Mouse (Mus musculus) embryonic facial prominence, embryonic 15.5 days (tissue): Measurements from ENCODE around the gene Trip10. TPM values are rescaled to one million over a fixed set of nuclear protein-coding genes. Genes with fewer than 3 reads are reported as not detected.

ENCODE experiments used
- ATAC-seq: fragments of 200-750 bp; cut with Nextera tagmentation; 2 replicates; pipeline ENCODE4 v1.8.0; 2017; ENCODE audit warnings: low read depth, moderate TSS enrichment; ENCODE audit not compliant: insufficient number of reproducible peaks, low FRiP score, low TSS enrichment
- H3K27ac ChIP-seq: fragments of 300-500 bp; sonication (generic); replicated peaks from 2 replicates; pipeline ENCODE4 v1.5.1; 2015; ENCODE audit warnings: mild to moderate bottlenecking, inconsistent platforms
- H3K27me3 ChIP-seq: fragments of 300-500 bp; sonication (generic); 2 replicates; pipeline ENCODE4 v1.6.1; 2015; ENCODE audit warnings: inconsistent platforms
- H3K36me3 ChIP-seq: fragments of 300-500 bp; sonication (generic); 2 replicates; pipeline ENCODE4 v1.6.1; 2015; ENCODE audit warnings: mild to moderate bottlenecking, inconsistent platforms
- H3K4me1 ChIP-seq: fragments of 300-500 bp; sonication (generic); 2 replicates; pipeline ENCODE4 v1.6.1; 2015; ENCODE audit warnings: inconsistent platforms
- H3K4me2 ChIP-seq: fragments of 300-500 bp; sonication (generic); replicated peaks from 2 replicates; pipeline ENCODE4 v1.6.1; 2015; ENCODE audit warnings: mild to moderate bottlenecking, inconsistent platforms
- H3K4me3 ChIP-seq: fragments of 300-500 bp; sonication (generic); replicated peaks from 2 replicates; pipeline ENCODE4 v1.5.1; 2015; ENCODE audit warnings: mild to moderate bottlenecking, inconsistent platforms
- H3K9ac ChIP-seq: fragments of 300-500 bp; sonication (generic); 2 replicates; pipeline ENCODE4 v1.6.1; 2015; ENCODE audit warnings: inconsistent platforms
- H3K9me3 ChIP-seq: fragments of 300-500 bp; sonication (generic); replicated peaks from 2 replicates; pipeline ENCODE4 v1.6.1; 2016; ENCODE audit warnings: inconsistent platforms
- WGBS: fragments of 180-500 bp; shearing (Covaris S2); methylation state at CpG from one replicate; pipeline ENCODE4 v1.1.7; 2015; 5-methylcytosine and 5-hydroxymethylcytosine counted together
- polyA plus RNA-seq: library from polyadenylated mRNA; unstranded; fragments of >200 nt; fragmentation: Nextera tagmentation; extraction: Ambion mirVana; gene quantifications from 2 replicates; pipeline ENCODE4 v1.2.1, GENCODE M21; 2015

The Trip10 gene
- polyA plus RNA-seq, 1 experiment from 2014 or later: 36.8 TPM

GRCm38 (mm10) chr17:57255354-57255753 is 6.1 kb downstream of the Trip10 start:
- H3K4me3 ChIP-seq: no peak overlapping the region
- H3K27me3 ChIP-seq: no peaks in the 10 kb centered on the region
- WGBS: 87% methylated on average over 14 of the region's 14 CpGs
- H3K9me3 ChIP-seq: no peaks in the 10 kb centered on the region
- peaks cover 5% of the 10 kb centered on the region for H3K4me1 ChIP-seq
- H3K27ac ChIP-seq: no peak overlapping the region
- peaks cover 66% of the 10 kb centered on the region for H3K36me3 ChIP-seq
- no peak overlapping the region for H3K4me2 ChIP-seq
- no peak for ATAC-seq
- H3K9ac ChIP-seq: no peak overlapping the region

DNA sequence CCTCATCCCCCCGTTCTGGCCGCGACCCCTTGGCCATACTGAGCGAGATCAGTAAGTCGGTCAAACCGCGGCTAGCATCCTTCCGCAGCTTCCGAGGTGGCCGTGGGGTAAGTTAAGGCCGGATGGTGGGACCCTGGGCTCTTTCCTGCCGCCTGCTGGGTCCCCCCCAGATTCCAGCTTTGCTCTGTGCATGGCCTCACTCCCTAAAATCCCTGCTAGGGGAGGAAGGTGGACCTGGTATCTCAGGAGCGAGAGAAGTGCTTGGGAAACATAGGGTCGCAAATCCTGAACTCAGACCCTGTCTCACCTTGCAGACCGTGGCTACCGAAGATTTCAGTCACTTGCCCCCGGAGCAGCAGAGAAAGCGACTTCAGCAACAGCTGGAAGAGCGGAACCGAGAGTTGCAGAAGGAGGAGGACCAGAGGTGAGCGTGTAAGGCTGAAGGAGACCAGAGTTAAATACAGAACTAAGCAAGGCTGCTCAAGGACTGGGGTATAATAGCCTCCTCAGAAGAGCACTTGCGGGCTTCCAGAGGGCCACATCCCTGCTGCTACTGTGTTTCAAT is 7.7 kb downstream of the Trip10 start:
- H3K9me3 ChIP-seq: no peaks in the 10 kb centered on the region
- no peaks in the 10 kb centered on the region for H3K27me3 ChIP-seq
- peaks cover 81% of the 10 kb centered on the region for H3K36me3 ChIP-seq
- H3K4me2 ChIP-seq: no peak overlapping the region
- WGBS: 95% methylated on average over 22 of the region's 22 CpGs
- no peak overlapping the region for H3K27ac ChIP-seq
- no peaks in the 10 kb centered on the region for H3K4me1 ChIP-seq
- no peak overlapping the region for H3K4me3 ChIP-seq
- H3K9ac ChIP-seq: no peak overlapping the region
- no peak for ATAC-seq

- Histone ChIP-seq H3K27ac (no peak overlapping the region), H3K27me3 (no peaks in the 10 kb centered on the region), H3K4me1 (no peaks in the 10 kb centered on the region), H3K4me3 (no peak overlapping the region), H3K9me3 (no peaks in the 10 kb centered on the region), H3K36me3 (peaks cover 91% of the 10 kb centered on the region), H3K4me2 (no peak overlapping the region), H3K9ac (no peak overlapping the region)
- 93% methylated on average over 3 of the region's 3 CpGs for WGBS
- no peak for ATAC-seq
Observed at GRCm38 (mm10) chr17:57258191-57258590, 8.9 kb downstream of the Trip10 start.

DNA sequence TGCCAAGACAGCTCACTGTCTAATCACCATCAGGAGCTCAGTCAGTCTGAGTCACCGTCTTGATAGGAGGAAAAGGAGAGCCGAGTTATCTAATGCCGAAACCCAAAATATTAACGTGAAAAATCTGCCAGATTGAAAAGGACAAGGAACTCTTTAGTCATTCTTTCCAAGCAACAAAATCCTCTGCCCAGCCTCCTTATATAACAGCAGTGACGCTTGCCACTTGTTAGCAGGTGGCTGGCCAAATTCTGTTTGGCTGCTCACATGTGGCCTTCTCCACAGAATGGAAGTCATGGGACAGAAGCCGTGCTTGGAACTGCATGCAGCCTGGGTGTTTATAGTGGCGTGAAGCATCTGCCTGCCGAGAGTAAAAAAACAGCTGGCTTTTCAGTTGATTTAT is 10.5 kb downstream of the Trip10 start:
- 88% methylated on average over 8 of the region's 8 CpGs for WGBS
- no peak overlapping the region for H3K9ac ChIP-seq
- no peak overlapping the region for H3K27ac ChIP-seq
- no peaks in the 10 kb centered on the region for H3K9me3 ChIP-seq
- no peak overlapping the region for H3K4me3 ChIP-seq
- H3K4me2 ChIP-seq: no peak overlapping the region
- no peak for ATAC-seq
- H3K4me1 ChIP-seq: no peaks in the 10 kb centered on the region
- H3K27me3 ChIP-seq: no peaks in the 10 kb centered on the region
- H3K36me3 ChIP-seq: peaks cover 84% of the 10 kb centered on the region

GRCm38 (mm10) chr17:57260351-57260750 is 11.1 kb downstream of the Trip10 start:
- no peak overlapping the region for H3K4me3 ChIP-seq
- peaks cover 78% of the 10 kb centered on the region for H3K36me3 ChIP-seq
- peaks cover 6% of the 10 kb centered on the region for H3K4me1 ChIP-seq
- 89% methylated on average over 9 of the region's 9 CpGs for WGBS
- no peaks in the 10 kb centered on the region for H3K27me3 ChIP-seq
- ATAC-seq: no peak
- no peak overlapping the region for H3K9ac ChIP-seq
- H3K4me2 ChIP-seq: no peak overlapping the region
- no peaks in the 10 kb centered on the region for H3K9me3 ChIP-seq
- H3K27ac ChIP-seq: no peak overlapping the region

DNA sequence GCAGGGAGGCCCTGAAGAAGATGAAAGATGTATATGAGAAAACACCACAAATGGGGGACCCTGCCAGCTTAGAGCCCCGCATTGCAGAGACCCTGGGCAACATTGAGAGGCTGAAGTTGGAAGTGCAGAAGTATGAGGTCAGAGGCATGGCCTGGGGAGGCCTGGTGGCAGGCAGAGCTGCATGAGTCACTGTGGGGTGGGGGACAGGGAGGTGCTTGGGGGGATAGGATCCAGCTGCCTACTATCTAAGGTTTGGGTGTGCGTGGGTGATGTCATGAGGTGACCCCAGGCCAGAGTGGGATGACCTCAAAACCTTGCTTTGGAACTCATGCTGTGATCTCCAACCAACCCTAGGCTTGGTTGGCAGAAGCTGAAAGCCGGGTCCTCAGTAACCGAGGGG is 12.0 kb downstream of the Trip10 start:
- no peak overlapping the region for H3K4me3 ChIP-seq
- ATAC-seq: no peak
- H3K36me3 ChIP-seq: peaks cover 68% of the 10 kb centered on the region
- H3K9me3 ChIP-seq: no peaks in the 10 kb centered on the region
- H3K4me2 ChIP-seq: no peak overlapping the region
- no peak overlapping the region for H3K27ac ChIP-seq
- no peaks in the 10 kb centered on the region for H3K27me3 ChIP-seq
- WGBS: 94% methylated on average over 4 of the region's 4 CpGs
- H3K4me1 ChIP-seq: peaks cover 11% of the 10 kb centered on the region
- no peak overlapping the region for H3K9ac ChIP-seq

DNA sequence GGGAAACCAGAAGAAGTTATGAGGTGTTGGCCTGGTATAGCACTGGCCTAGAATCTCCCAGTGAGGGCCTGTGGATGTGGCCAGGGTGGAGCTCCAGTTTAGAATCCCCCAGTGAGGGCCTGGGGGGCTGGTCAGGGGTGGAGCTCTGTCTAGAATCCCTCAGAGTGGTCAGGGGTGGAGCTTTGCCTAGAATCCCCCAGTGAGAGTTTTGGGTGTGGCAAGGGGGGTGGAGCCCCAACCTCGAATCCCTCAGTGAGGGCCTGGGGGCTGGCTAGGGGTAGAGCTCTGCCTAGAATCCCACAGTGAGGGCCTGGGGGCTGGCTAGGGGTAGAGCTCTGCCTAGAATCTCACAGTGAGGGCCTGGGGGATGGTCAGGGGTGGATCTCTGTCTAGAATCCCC is 12.5 kb downstream of the Trip10 start:
- Histone ChIP-seq H3K9me3 (no peaks in the 10 kb centered on the region), H3K4me2 (no peak overlapping the region), H3K9ac (no peak overlapping the region), H3K4me1 (peaks cover 11% of the 10 kb centered on the region), H3K36me3 (peaks cover 63% of the 10 kb centered on the region), H3K4me3 (no peak overlapping the region), H3K27ac (no peak overlapping the region), H3K27me3 (no peaks in the 10 kb centered on the region)
- 14% methylated on average over 1 of the region's 1 CpGs for WGBS
- no peak for ATAC-seq

GRCm38 (mm10) chr17:57262901-57263550 is 13.8 kb downstream of the Trip10 start:
- Histone ChIP-seq H3K9me3 (no peaks in the 10 kb centered on the region), H3K9ac (no peak overlapping the region), H3K36me3 (peaks cover 54% of the 10 kb centered on the region), H3K27me3 (no peaks in the 10 kb centered on the region), H3K4me3 (no peak overlapping the region), H3K4me1 (peaks cover 11% of the 10 kb centered on the region), H3K4me2 (no peak overlapping the region), H3K27ac (no peak overlapping the region)
- WGBS: 90% methylated on average over 17 of the region's 17 CpGs
- ATAC-seq: no peak

GRCm38 (mm10) chr17:57264164-57264563 is 14.9 kb downstream of the Trip10 start:
- peaks cover 46% of the 10 kb centered on the region for H3K36me3 ChIP-seq

DNA sequence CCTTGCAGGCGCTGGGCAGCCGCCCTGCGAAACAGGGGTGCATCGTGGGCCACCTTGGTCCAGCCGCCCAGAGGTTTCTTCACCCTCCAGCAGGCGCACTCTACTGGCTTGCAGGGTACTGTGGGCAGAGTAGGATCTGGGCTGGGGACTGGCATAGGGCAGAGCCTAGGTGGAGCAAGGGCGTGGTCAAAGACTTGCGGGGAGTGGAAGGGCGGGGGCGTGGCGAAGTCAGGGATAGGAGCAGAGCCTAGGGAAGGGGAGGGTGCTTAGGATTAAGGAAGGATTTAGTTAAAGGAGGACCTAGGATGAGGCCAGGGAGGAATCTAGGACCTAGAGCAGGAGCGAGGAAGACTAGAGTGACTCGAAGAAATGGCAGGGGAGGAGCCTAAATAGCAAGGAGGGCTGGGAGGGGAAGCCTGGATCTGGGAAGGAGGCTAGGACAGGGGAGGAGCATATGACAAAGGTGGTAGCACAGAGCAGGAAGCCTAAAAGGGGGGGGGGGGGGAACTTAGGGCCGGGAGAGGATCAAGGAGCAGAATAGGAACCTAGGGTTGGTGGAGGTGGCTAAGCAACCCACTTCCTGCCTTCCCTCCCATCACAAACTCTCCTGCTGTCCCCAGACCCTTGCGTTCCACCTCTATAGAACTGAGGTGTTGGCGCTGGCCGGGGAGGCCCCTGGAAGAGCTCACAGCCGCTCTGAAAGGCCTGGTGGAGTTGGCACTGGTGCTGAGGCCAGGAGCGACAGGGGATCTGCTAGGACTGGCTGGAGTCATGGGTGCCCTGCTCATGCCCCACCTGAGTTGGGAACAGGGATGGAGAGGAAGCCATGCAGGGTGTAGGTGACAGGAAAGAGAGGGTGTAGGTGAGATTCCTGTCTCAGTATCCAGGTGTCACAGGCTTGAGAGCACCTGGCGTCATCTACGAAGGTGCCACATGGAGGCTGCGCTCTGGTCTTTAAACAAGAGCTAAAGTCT is 16.0 kb downstream of the Trip10 start:
- Histone ChIP-seq H3K9ac (no peak overlapping the region), H3K4me3 (peak overlapping the region; percentile 17), H3K27ac (no peak overlapping the region), H3K36me3 (peaks cover 35% of the 10 kb centered on the region), H3K4me2 (peak overlapping the region; percentile 40), H3K27me3 (no peaks in the 10 kb centered on the region), H3K4me1 (peaks cover 11% of the 10 kb centered on the region), H3K9me3 (no peaks in the 10 kb centered on the region)
- WGBS: 29% methylated on average over 21 of the region's 22 CpGs
- ATAC-seq: peak; percentile 83

More at GRCm38 (mm10) chr17:57264164-57264563, 14.9 kb downstream of the Trip10 start:
- no peak for ATAC-seq
- H3K9me3 ChIP-seq: no peaks in the 10 kb centered on the region
- H3K27me3 ChIP-seq: no peaks in the 10 kb centered on the region
- H3K4me3 ChIP-seq: no peak overlapping the region
- H3K4me2 ChIP-seq: no peak overlapping the region
- H3K27ac ChIP-seq: no peak overlapping the region
- H3K4me1 ChIP-seq: peaks cover 11% of the 10 kb centered on the region
- 84% methylated on average over 2 of the region's 2 CpGs for WGBS
- no peak overlapping the region for H3K9ac ChIP-seq

GRCm38 (mm10) chr17:57267556-57268126 is 18.4 kb downstream of the Trip10 start:
- H3K9ac ChIP-seq: no peak overlapping the region
- no peaks in the 10 kb centered on the region for H3K9me3 ChIP-seq
- no peaks in the 10 kb centered on the region for H3K27me3 ChIP-seq
- 91% methylated on average over 6 of the region's 6 CpGs for WGBS
- H3K4me1 ChIP-seq: peaks cover 14% of the 10 kb centered on the region
- peaks cover 13% of the 10 kb centered on the region; the same call in 1 of the 2 replicates for H3K36me3 ChIP-seq
- no peak overlapping the region for H3K4me3 ChIP-seq
- no peak for ATAC-seq
- H3K27ac ChIP-seq: no peak overlapping the region
- H3K4me2 ChIP-seq: no peak overlapping the region
